Mouse (Mus musculus): ENCODE data around the gene Sik3. TPM values are rescaled to one million over a fixed set of nuclear protein-coding genes. Genes with fewer than 3 reads are reported as not detected.

The Sik3 gene
- total and polyA plus RNA-seq, 2 experiments from 2014 or later: 12.5 to 38.4 TPM

DNA sequence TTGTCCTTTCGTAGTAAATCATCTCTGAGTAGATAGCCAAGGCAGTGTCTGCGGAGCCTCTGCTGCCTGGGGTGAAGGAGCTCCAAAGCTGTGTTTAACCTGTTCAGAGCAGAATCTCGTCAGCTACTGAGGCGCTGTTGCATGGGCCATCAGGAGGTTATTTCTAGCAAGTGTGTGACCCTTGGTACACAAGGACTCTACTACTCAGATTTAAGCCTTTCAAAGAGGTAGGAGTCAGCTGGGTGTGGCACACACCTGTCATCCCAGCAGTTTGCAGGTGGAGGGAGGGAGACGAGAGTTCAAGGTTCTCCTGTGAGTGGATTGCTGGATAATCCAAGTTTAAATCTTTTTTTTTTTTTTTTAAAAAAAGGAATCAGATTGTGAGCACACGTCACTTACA is 7.4 kb downstream of the Sik3 start:
- ATAC-seq (ENCODE audit: low FRiP score): no peak
- Histone ChIP-seq H3K4me3 (ENCODE audit: low read depth, low read length) (no peak overlapping the region), H3K27me3 (ENCODE audit: insufficient read depth, low read length) (no peaks in the 10 kb centered on the region), H3K4me2 (ENCODE audit: low read depth, low read length, poor library complexity, severe bottlenecking) (no peak overlapping the region), H3K9me3 (ENCODE audit: low read length) (no peaks in the 10 kb centered on the region), H3K27ac (ENCODE audit: low read depth, low read length) (no peak overlapping the region), H3K9ac (replicated peaks; ENCODE audit: low read length, poor library complexity, severe bottlenecking) (no peak overlapping the region), H3K36me3 (ENCODE audit: insufficient read depth, low read length) (0 out of 2 replicates have a peak, but pooled peaks cover 4% of the 10 kb centered on the region), H3K4me1 (ENCODE audit: insufficient read depth, low read length) (peaks cover 6% of the 10 kb centered on the region)
- TF ChIP-seq CTCF (IDR thresholded peaks at IDR 0.05): no peak
- no peak for DNase-seq (ENCODE audit: low spot score)
- 81% methylated on average over 6 of the region's 6 CpGs for WGBS

DNA sequence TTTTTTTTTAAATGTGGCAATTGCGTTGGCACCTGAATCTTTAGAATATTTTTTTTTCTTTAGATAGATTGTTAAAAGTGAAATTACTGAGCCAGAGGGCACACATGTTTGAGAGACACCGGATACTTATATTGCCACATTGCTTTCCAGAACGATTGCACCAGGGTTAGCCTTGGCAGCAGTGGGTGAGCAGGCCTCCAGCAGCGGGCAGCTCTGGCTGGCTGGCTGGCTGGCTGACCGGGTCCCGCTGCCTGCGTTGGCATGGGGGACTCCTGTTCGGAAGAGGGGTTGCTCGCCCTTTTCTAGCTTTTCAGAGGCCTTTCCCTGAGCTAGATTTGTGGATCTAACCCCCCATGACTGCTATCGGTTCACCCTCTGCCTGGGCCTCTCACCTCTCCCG is 11.0 kb downstream of the Sik3 start:
- Histone ChIP-seq H3K9ac (replicated peaks; ENCODE audit: low read length, poor library complexity, severe bottlenecking) (no peak overlapping the region), H3K36me3 (ENCODE audit: insufficient read depth, low read length) (0 out of 2 replicates have a peak, but pooled peaks cover 4% of the 10 kb centered on the region), H3K4me2 (ENCODE audit: low read depth, low read length, poor library complexity, severe bottlenecking) (no peak overlapping the region), H3K4me1 (ENCODE audit: insufficient read depth, low read length) (peaks cover 2% of the 10 kb centered on the region; the same call in 1 of the 2 replicates), H3K9me3 (ENCODE audit: low read length) (no peaks in the 10 kb centered on the region), H3K4me3 (ENCODE audit: low read depth, low read length) (no peak overlapping the region), H3K27me3 (ENCODE audit: insufficient read depth, low read length) (no peaks in the 10 kb centered on the region), H3K27ac (ENCODE audit: low read depth, low read length) (no peak overlapping the region)
- ATAC-seq (ENCODE audit: low FRiP score): no peak
- no peak for TF ChIP-seq CTCF (IDR thresholded peaks at IDR 0.05)
- 89% methylated on average over 11 of the region's 11 CpGs for WGBS
- no peak for DNase-seq (ENCODE audit: low spot score)

- 78% methylated on average over 9 of the region's 9 CpGs for WGBS
- Histone ChIP-seq H3K27ac (ENCODE audit: low read depth, low read length) (peak overlapping the region; percentile 32; the same call in 1 of the 2 replicates), H3K4me3 (ENCODE audit: low read depth, low read length) (no peak overlapping the region), H3K9me3 (ENCODE audit: low read length) (no peaks in the 10 kb centered on the region), H3K4me1 (ENCODE audit: insufficient read depth, low read length) (peaks cover 2% of the 10 kb centered on the region; the same call in 1 of the 2 replicates), H3K4me2 (ENCODE audit: low read depth, low read length, poor library complexity, severe bottlenecking) (no peak overlapping the region), H3K9ac (replicated peaks; ENCODE audit: low read length, poor library complexity, severe bottlenecking) (no peak overlapping the region), H3K27me3 (ENCODE audit: insufficient read depth, low read length) (no peaks in the 10 kb centered on the region), H3K36me3 (ENCODE audit: insufficient read depth, low read length) (no peaks in the 10 kb centered on the region)
- DNase-seq (ENCODE audit: low spot score): no peak
- TF ChIP-seq CTCF (IDR thresholded peaks at IDR 0.05): no peak
- no peak for ATAC-seq (ENCODE audit: low FRiP score)
Measured at GRCm38 (mm10) chr9:46026058-46026849, 13.6 kb downstream of the Sik3 start.

DNA sequence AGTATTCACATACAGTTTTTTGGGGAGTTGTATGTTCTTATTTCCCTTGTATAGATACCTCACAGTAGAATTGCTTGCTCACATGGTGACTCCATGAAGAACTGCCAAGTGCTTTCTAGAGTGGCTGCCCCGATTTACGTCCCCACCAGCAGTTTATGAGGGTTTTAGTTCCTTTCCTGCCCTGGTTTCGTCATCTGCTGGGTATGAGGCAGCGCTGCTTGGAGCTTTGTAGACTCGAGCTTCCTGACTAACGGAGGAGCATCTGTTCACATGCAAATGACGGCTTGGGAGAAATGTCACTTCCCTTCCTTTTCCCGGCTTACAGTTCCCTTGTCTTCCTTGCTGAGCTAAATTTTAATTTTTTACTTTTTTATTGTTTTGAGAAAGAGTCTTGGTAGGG is 15.4 kb downstream of the Sik3 start:
- Histone ChIP-seq H3K4me2 (ENCODE audit: low read depth, low read length, poor library complexity, severe bottlenecking) (no peak overlapping the region), H3K9ac (replicated peaks; ENCODE audit: low read length, poor library complexity, severe bottlenecking) (no peak overlapping the region), H3K4me1 (ENCODE audit: insufficient read depth, low read length) (peaks cover 4% of the 10 kb centered on the region; the same call in 1 of the 2 replicates), H3K27me3 (ENCODE audit: insufficient read depth, low read length) (no peaks in the 10 kb centered on the region), H3K9me3 (ENCODE audit: low read length) (no peaks in the 10 kb centered on the region), H3K27ac (ENCODE audit: low read depth, low read length) (no peak overlapping the region), H3K36me3 (ENCODE audit: insufficient read depth, low read length) (no peaks in the 10 kb centered on the region), H3K4me3 (ENCODE audit: low read depth, low read length) (no peak overlapping the region)
- ATAC-seq (ENCODE audit: low FRiP score) (no peak), DNase-seq (ENCODE audit: low spot score) (no peak)
- 29% methylated on average over 8 of the region's 8 CpGs for WGBS
- no peak for TF ChIP-seq CTCF (IDR thresholded peaks at IDR 0.05)

DNA sequence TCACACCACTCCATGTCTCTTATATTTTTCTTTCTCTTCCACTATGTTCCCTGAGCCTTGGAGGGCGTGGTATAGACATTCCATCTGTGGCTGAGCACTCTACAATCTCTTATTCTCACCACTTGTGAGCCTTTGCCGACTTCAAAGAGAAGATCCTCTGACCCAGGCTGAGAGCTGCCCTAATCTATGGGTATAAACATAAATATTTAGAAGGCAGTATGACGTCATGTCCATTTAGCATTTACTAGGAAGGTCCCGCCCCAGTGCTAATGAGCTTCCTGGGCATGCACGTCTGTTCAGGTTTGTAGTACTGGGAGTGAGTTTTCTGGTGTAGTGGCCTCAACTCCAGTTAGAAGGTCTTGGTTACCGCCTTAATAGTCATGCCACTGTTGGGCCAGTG is 16.9 kb downstream of the Sik3 start:
- H3K4me2 ChIP-seq (ENCODE audit: low read depth, low read length, poor library complexity, severe bottlenecking): no peak overlapping the region
- WGBS: 76% methylated on average over 6 of the region's 6 CpGs
- no peak overlapping the region for H3K4me3 ChIP-seq (ENCODE audit: low read depth, low read length)
- ATAC-seq (ENCODE audit: low FRiP score): no peak
- no peak overlapping the region for H3K9ac ChIP-seq (replicated peaks; ENCODE audit: low read length, poor library complexity, severe bottlenecking)
- no peak for TF ChIP-seq CTCF (IDR thresholded peaks at IDR 0.05)
- no peaks in the 10 kb centered on the region for H3K36me3 ChIP-seq (ENCODE audit: insufficient read depth, low read length)
- H3K4me1 ChIP-seq (ENCODE audit: insufficient read depth, low read length): peaks cover 4% of the 10 kb centered on the region; the same call in 1 of the 2 replicates
- no peaks in the 10 kb centered on the region for H3K27me3 ChIP-seq (ENCODE audit: insufficient read depth, low read length)
- DNase-seq (ENCODE audit: low spot score): no peak
- H3K27ac ChIP-seq (ENCODE audit: low read depth, low read length): no peak overlapping the region
- no peaks in the 10 kb centered on the region for H3K9me3 ChIP-seq (ENCODE audit: low read length)

DNA sequence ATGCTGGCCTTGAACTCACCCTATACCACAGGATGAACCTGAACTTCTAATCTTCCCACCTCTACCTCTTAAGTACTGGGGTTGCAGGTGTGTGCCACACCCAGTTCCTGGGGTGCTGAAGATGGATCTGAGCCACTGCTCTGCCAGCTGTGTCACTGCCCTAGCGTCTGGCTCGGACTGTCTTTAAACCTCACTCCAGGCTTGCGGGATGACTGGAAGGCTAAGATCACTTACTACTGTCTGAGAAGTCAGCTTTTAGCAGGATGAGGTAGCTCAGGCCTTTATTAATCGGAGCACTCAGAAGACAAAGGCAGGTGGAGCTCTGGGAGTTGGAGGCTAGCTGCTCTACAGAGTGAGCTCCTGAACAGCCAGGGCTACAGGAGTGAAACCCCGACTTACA is 17.6 kb downstream of the Sik3 start:
- H3K4me3 ChIP-seq (ENCODE audit: low read depth, low read length): no peak overlapping the region
- no peaks in the 10 kb centered on the region for H3K27me3 ChIP-seq (ENCODE audit: insufficient read depth, low read length)
- H3K36me3 ChIP-seq (ENCODE audit: insufficient read depth, low read length): no peaks in the 10 kb centered on the region
- DNase-seq (ENCODE audit: low spot score) (no peak), ATAC-seq (ENCODE audit: low FRiP score) (no peak)
- no peak overlapping the region for H3K9ac ChIP-seq (replicated peaks; ENCODE audit: low read length, poor library complexity, severe bottlenecking)
- H3K9me3 ChIP-seq (ENCODE audit: low read length): no peaks in the 10 kb centered on the region
- no peak overlapping the region for H3K27ac ChIP-seq (ENCODE audit: low read depth, low read length)
- TF ChIP-seq CTCF (IDR thresholded peaks at IDR 0.05): no peak
- peaks cover 4% of the 10 kb centered on the region; the same call in 1 of the 2 replicates for H3K4me1 ChIP-seq (ENCODE audit: insufficient read depth, low read length)
- H3K4me2 ChIP-seq (ENCODE audit: low read depth, low read length, poor library complexity, severe bottlenecking): no peak overlapping the region
- WGBS: 80% methylated on average over 5 of the region's 5 CpGs
